Mouse (Mus musculus) hindbrain, embryonic 15.5 days (tissue): ENCODE measurements around the gene Rhag. TPM values are rescaled to one million over a fixed set of nuclear protein-coding genes. Genes with fewer than 3 reads are reported as not detected.

Experiments
- ATAC-seq: fragments of 200-750 bp; cut with Nextera tagmentation; 2 replicates; pipeline ENCODE4 v1.8.0; 2017; ENCODE audit warnings: low read depth, moderate number of reproducible peaks, moderate TSS enrichment; ENCODE audit not compliant: low FRiP score
- H3K27ac ChIP-seq: fragments of 300-500 bp; sonication (generic); replicated peaks from 2 replicates; pipeline ENCODE4 v1.5.1; 2015; ENCODE audit warnings: mild to moderate bottlenecking, inconsistent platforms
- H3K27me3 ChIP-seq: fragments of 300-500 bp; sonication (generic); 2 replicates; pipeline ENCODE4 v1.6.1; 2015; ENCODE audit warnings: control low read depth, inconsistent platforms
- H3K36me3 ChIP-seq: fragments of 300-500 bp; sonication (generic); 2 replicates; pipeline ENCODE4 v1.6.1; 2015; ENCODE audit warnings: control low read depth, inconsistent platforms
- H3K4me1 ChIP-seq: fragments of 300-500 bp; sonication (generic); replicated peaks from 2 replicates; pipeline ENCODE4 v1.6.1; 2015; ENCODE audit warnings: control low read depth, inconsistent platforms
- H3K4me2 ChIP-seq: fragments of 300-500 bp; sonication (generic); 2 replicates; pipeline ENCODE4 v1.6.1; 2015; ENCODE audit warnings: moderate library complexity, mild to moderate bottlenecking, inconsistent platforms
- H3K4me3 ChIP-seq: fragments of 300-500 bp; sonication (generic); 2 replicates; pipeline ENCODE4 v1.5.1; 2015; ENCODE audit warnings: mild to moderate bottlenecking, inconsistent platforms
- H3K9ac ChIP-seq: fragments of 300-500 bp; sonication (generic); 2 replicates; pipeline ENCODE4 v1.6.1; 2015; ENCODE audit warnings: inconsistent platforms
- H3K9me3 ChIP-seq: fragments of 300-500 bp; sonication (generic); 2 replicates; pipeline ENCODE4 v1.6.1; 2016; ENCODE audit warnings: control low read depth, inconsistent platforms
- whole genome bisulfite sequencing: fragments of 180-500 bp; shearing (Covaris S2); methylation state at CpG from one replicate; pipeline ENCODE4 v1.1.7; 2015; 5-methylcytosine and 5-hydroxymethylcytosine counted together
- polyA plus RNA-seq: library from polyadenylated mRNA; unstranded; fragments of >200 nt; fragmentation: Nextera tagmentation; extraction: Ambion mirVana; gene quantifications from 2 replicates; pipeline ENCODE4 v1.2.1, GENCODE M21; 2015

Gene Rhag
- polyA plus RNA-seq, 1 experiment from 2014 or later: 0.25 TPM

- Histone ChIP-seq H3K4me3 (peak within 1 kb of the TSS; percentile 53), H3K27ac (no peak within 1 kb of the TSS), H3K4me1 (peaks cover 11% of the 10 kb centered on the region), H3K4me2 (peak within 1 kb of the TSS; percentile 90), H3K9ac (peak within 1 kb of the TSS; percentile 45), H3K9me3 (no peaks in the 10 kb centered on the region), H3K27me3 (no peaks in the 10 kb centered on the region), H3K36me3 (no peaks in the 10 kb centered on the region)
- WGBS: under 1% methylated on average over 40 of the region's 40 CpGs
- ATAC-seq: peak; percentile 85
Observed at GRCm38 (mm10) chr17:40879924-40880691, 69.2 kb downstream of the Rhag start, which contains the start of gene 9130008F23Rik. TSS of gene 9130008F23Rik (minus strand) at chr17:40880559.

GRCm38 (mm10) chr17:40882172-40882571 lies 71.2 kb downstream of the Rhag start:
- Histone ChIP-seq H3K36me3 (no peaks in the 10 kb centered on the region), H3K27me3 (no peaks in the 10 kb centered on the region), H3K9ac (no peak overlapping the region), H3K9me3 (no peaks in the 10 kb centered on the region), H3K4me1 (peaks cover 11% of the 10 kb centered on the region), H3K27ac (no peak overlapping the region), H3K4me3 (no peak overlapping the region), H3K4me2 (no peak overlapping the region)
- no peak for ATAC-seq
- 96% methylated on average over 6 of the region's 6 CpGs for WGBS

- H3K4me1 ChIP-seq: peaks cover 3% of the 10 kb centered on the region; the same call in 1 of the 2 replicates
- H3K27ac ChIP-seq: no peak overlapping the region
- H3K36me3 ChIP-seq: no peaks in the 10 kb centered on the region
- H3K9me3 ChIP-seq: no peaks in the 10 kb centered on the region
- H3K9ac ChIP-seq: no peak overlapping the region
- H3K4me2 ChIP-seq: no peak overlapping the region
- no peaks in the 10 kb centered on the region for H3K27me3 ChIP-seq
- WGBS: 85% methylated on average over 4 of the region's 4 CpGs
- no peak overlapping the region for H3K4me3 ChIP-seq
- ATAC-seq: no peak
Observed at GRCm38 (mm10) chr17:40885155-40885554, 74.2 kb downstream of the Rhag start.

GRCm38 (mm10) chr17:40887849-40888536 lies 77.1 kb downstream of the Rhag start:
- Histone ChIP-seq H3K4me3 (no peak overlapping the region), H3K27me3 (no peaks in the 10 kb centered on the region), H3K4me2 (no peak overlapping the region), H3K4me1 (no peaks in the 10 kb centered on the region), H3K36me3 (no peaks in the 10 kb centered on the region), H3K9ac (no peak overlapping the region), H3K27ac (no peak overlapping the region), H3K9me3 (no peaks in the 10 kb centered on the region)
- 87% methylated on average over 4 of the region's 4 CpGs for WGBS
- no peak for ATAC-seq

Other genes starting within 250 kb of the Rhag start
- gene Esp6, start 249.6 kb upstream of the Rhag start, polyA plus RNA-seq: not detected in 2 replicates
- gene Esp4, start 212.5 kb upstream of the Rhag start, polyA plus RNA-seq: not detected in 2 replicates
- gene Esp3, start 179.1 kb upstream of the Rhag start, polyA plus RNA-seq: not detected in 2 replicates
- not detected in 2 replicates for gene Esp1, start 84.0 kb upstream of the Rhag start, polyA plus RNA-seq
- gene Crisp2, start 4.1 kb upstream of the Rhag start, polyA plus RNA-seq: 0.10 TPM in 1 of 2 replicates, not detected in the other
- 0.53 and 1.1 TPM in 2 replicates for gene 9130008F23Rik, start 69.4 kb downstream of the Rhag start, polyA plus RNA-seq
- gene Glyatl3, start 103.2 kb downstream of the Rhag start, polyA plus RNA-seq: not detected in 2 replicates
- gene Mut, start 123.6 kb downstream of the Rhag start, polyA plus RNA-seq: 22.3 and 24.0 TPM in 2 replicates
- gene Cenpq, start 123.9 kb downstream of the Rhag start, polyA plus RNA-seq: 11.0 and 11.6 TPM in 2 replicates